Mouse (Mus musculus): ENCODE measurements around the gene Vasp.

DNA sequence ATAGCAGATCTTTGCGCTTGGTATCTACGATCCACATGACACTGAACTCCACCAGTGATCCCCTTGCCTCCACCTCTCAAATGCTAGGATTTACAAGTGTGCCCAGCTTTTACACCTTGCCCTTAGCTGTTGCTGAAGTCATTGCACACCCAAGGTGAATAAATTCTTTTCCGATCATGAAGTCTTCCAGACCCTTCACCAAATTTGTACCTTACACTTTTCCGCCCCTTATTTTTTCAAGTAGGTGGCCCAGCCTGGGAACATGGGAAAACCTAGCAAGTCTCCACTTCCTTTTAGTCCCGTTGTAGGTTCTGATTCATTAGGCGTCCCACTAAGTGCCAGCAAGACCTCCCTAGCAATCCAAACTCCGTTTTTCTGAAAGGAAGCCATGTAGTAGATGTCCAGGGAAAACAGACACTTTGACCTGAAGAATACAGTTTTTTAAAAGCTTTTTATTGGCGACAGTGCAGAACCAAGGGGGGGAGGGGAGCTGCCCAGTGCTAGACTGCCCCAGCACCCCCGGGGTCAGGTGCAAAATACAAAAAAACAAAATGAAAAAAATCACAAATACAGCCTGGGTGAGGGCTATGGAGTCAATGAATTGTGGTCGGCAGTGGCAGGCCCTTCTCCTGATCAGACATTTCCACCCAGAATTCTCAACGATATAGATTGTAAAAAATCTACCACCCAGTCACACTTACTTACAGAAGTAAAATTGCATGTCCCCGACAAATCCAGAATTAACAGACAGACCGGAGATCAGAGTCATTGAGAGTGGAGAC is 30.8 kb upstream of the Vasp start:
- TF ChIP-seq POLR2A (IDR thresholded peaks at IDR 0.05; ENCODE audit: borderline replicate concordance, extremely low read depth, low read depth, low read length): no peak
- no peak for TF ChIP-seq CTCF (IDR thresholded peaks at IDR 0.05; ENCODE audit: insufficient read depth, low read length)
